ENCODE assay signal across 1 mouse cellular context in genomic region chr8:124827387-124827786, GRCm38 (mm10).
TF ChIP-seq lines count a peak whose summit lies in the region.

No protein-coding gene starts in this region.

TF ChIP-seq in MEL, 35 proteins besides CTCF, POLR2A, EP300 and RAD21 (continued from another document):
- no peak for TF ChIP-seq TBP (IDR thresholded peaks at IDR 0.05; ENCODE audit: low read depth, low read length)
